Mouse (Mus musculus) megakaryocyte progenitor cell, adult 5-6 weeks (primary cell): ENCODE measurements around the gene Iqsec3. TPM values are rescaled to one million over a fixed set of nuclear protein-coding genes. Genes with fewer than 3 reads are reported as not detected.
A peak's percentile ranks its signal among the peaks of the same experiment; 100 is the strongest.

Source experiments
- ATAC-seq: replicated peaks from 2 replicates; pipeline ENCODE4 v1.8.0; 2016; ENCODE audit warnings: mild to moderate bottlenecking, moderate TSS enrichment, inconsistent platforms; ENCODE audit not compliant: poor library complexity
- total RNA-seq, 2 experiments: library from RNA; stranded (forward) in 1 of 2; stranded (reverse) in 1 of 2; fragments of 157-497, 149-512 nt in 1 of 2; fragments of 200-1000 nt in 1 of 2; gene quantifications; 2 replicates each; pipeline versions ENCODE4 v1.2.3 to v1.2.4; 2015 to 2017

Iqsec3 gene
- total RNA-seq, 2 experiments from 2014 or later = not detected

DNA sequence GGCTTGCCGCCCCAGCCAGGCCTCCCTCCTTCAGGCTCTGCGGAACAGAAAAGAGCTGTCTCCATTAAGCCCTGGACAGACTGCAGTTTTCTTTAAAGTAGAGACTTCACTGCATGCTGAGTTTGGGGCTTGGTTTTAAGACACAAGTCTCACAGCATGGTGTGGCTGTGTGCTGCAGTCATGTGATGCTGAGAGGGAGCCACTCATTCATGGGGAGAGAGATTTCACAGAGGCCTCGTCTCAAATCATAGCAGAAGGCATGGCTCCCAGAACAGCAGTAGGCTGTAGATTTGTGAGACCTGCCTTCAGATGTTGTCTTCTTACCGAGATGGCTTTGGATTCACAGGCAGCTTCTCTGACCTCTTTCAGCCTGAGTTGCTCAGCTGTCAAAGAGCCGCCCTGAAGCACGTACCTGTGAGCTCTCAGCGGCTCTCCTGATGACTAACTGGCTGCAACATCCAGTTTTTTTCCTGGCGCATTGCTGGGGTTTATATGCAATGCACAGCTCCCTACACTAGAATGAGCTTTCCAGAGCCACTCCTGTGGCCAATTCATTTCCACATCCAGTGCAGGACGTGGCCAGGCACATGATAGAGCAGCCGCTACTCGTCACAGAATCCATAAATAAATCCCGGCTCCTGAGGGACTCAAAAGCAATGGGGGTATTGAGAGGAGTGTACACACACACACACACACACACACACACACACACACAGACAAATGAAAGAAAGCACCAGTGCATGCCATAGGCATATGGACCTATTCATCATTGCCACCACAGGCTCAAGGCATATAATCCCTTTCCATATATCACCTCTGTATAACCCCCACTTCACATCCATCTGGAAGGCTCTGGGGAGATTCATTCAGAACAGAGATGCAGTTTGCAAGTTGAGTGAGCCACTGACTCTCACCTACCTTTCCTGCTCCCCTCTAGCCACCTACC lies 18.7 kb downstream of the Iqsec3 start:
- no peak for ATAC-seq

DNA sequence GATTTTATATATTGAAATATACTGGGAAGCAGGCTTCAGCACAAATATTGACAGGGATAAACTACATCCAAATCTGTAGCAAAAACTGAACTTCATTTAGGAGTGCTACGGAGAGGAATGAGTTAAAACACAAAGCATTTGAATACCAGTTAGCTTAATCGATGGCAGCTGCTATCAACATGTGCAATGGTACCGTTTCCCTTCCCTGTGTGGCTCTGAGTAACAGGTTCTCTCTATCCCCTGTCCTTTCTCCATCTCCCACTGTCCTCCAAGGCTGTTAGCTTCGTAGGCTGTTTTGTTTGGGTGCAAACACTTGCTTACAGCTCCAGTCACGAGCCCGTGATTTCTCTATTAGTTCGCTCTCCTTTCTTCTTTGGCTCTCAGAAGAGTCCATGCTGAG lies 19.7 kb downstream of the Iqsec3 start:
- ATAC-seq = no peak

DNA sequence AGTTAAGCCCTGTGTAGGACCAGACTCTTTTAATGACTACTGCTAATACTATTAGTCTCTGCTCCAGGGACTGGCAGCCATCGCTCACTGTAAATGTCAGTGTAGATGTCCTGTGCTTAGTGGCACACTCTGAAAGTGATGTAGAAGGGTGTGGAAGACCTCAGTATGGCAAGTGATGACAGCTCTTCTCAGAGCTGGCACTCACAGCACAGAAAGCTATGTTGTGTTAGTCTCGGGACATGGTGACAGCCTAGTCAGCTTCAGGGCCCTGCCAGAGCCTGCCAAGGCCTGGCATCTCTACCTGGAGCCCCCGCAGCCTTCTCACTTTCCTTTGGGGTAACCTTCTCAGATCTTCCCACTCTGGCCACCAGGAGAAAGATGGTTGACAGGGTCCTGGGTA lies 21.8 kb downstream of the Iqsec3 start:
- no peak for ATAC-seq

DNA sequence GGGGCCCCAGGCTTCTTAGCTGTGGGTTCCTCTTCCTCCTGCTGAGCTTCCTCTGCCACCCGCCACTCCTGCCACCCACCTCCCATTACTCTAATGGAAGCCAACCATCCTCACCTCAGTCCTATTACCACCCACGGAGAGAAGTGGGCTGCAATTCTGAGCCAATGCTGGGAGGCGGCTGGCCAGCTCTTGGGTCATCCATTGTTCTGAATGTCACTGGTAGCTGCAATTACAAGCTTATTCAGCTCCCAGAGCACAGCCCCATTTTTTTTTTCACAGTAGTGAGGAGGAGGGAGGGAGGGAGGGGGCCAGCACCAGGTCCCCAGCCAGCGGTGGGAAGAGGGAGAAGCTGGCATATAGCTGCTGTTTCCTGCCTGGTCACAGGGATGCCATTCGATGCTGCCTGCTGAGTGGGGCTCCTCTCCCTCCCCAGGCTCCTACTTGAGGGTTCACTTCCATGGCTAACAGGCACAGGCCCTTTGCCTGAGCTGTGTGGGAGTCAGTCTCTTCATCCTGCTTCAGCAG lies 32.7 kb downstream of the Iqsec3 start:
- no peak for ATAC-seq

DNA sequence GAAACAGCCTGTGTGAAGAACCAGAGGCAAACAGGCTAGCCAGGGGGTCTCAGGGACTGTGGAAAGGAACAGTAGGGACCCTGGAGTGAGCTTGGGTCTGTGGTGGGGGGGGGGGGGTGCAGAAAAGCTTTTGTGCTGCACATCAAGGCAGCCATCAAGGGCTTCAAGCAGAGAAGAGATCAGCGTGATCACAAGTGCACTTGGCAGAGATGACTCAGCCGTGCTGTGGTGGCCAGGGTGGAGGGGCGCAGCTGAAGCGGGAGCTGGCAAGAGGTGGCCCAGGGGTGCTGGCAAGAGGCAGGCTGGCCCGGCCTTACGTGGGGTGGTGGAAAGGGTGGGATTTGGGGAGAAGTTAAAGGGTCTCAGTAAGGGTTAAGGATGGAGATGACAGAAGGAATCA lies 48.6 kb downstream of the Iqsec3 start:
- ATAC-seq = no peak

DNA sequence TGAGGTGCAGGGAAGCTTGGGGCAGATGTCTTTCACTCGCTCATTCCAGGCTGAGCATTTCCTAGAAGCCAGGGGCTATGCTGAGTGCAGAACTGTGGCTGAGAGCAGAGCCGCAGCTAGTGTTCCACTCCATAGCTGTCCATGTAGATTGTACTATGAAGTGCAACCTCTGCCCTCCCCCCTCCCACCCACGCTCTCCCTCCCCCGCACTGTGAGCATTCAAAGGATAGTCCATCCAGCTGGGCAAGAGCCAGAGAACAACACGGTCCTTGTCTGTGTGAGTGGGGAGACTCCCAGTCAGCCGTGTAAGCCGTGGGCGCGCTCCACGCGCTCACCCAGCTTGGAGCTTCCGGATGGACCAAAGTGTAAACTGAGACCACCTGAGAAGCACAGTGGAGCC lies 49.1 kb downstream of the Iqsec3 start:
- no peak for ATAC-seq

DNA sequence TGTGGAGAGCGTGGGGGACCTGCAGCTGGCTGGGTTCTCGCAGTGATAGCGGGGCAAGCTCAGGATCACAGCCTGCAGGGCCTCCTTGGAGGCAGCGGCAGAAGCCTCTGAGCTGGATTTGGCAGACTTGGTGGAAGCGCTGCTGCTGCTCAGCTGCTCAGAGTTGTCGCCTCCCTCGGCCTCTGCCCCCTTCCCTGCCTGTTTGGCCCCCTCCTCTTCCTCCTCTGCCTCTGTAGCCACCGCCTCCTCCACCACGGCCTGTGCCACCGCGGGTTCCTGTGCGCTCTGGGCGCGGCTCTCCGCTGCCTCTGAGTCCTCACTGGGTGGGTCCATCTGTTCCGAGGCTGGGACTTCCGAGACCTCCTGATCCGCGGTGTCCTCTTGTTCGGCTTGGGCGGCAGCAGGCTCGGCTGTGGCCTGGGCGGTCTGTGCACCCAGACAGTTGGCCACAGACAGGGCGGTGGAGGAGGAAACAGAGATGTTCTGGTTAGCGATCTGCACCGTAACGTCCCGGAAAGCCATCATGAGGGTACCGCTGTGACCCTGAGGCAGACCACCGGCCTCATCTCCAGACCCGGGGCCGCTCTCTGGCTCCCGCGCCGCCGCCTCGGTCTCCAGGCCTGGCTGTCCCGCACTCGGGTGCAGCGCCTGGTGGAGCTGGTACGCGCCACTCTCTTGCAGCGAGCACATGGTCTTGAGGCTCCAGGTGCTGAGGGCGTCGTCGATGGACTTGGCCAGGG lies 60.8 kb downstream of the Iqsec3 start:
- no peak for ATAC-seq

DNA sequence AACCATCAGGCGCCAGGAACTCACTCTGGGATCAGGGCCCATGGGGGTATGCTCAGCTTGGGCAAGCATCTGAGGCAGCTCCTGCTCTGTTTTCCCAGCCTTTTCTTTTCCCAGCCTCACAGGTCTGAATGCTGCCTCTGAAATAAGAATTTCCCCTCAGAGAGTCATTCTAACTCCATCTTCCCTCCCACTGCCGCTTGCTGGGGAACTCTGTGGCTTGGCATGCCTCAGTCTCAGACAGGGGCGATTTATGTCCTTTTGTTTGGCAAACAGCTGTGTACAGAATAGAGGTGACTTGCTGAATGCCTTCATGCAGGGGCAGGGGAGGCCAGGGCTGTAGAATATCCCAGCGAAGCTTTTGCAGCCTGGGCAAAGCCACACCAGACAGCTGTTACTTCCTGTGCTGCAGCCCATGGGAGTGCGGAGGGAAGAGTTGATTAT lies 65.9 kb downstream of the Iqsec3 start:
- no peak for ATAC-seq

DNA sequence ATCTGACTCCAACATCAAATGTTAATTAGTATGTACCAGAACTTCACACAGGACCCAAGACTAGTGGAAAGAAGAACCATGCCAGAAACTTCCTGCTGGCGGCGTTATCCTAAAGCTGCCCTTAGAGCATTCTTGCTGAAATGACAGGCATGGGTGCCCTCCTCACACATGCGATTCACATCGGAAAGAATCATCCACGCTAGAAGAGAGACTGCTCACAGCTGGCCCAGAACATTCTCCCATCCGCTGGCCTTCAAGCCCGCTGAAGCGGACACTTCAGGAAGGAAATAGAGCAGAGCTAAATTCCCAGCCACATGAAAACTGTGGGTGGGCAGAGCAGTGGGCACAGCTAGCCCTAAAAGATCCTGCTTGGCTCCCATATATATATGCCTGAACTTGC lies 68.2 kb downstream of the Iqsec3 start:
- ATAC-seq = no peak

DNA sequence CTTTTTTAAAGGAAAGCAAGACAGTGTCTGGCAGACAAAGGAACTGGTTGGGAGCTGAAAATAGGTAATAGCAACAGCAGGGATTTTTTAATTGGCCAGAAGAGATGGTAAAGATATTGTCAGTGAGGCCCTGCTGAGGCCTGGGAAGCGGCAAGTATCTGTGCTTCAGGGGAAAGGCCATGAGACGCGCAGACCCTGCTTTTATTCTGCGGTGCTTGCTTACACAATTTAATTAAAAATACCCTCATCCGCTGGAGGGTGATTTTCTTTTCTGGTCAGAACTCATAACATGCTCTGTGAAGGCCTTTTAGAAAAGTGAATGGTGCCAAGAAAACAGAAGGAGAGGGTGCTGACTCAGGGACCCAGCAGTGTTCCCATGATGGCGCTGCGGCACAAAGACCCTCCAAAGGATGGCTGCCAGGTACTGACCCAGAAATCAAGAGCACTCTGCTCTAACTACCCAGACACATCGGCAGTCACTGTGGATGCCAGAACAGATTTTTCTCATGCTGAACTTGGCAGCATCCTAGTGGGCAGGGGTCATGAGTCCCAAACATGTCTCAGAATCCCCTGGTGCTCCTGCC lies 70.7 kb downstream of the Iqsec3 start:
- ATAC-seq = no peak

DNA sequence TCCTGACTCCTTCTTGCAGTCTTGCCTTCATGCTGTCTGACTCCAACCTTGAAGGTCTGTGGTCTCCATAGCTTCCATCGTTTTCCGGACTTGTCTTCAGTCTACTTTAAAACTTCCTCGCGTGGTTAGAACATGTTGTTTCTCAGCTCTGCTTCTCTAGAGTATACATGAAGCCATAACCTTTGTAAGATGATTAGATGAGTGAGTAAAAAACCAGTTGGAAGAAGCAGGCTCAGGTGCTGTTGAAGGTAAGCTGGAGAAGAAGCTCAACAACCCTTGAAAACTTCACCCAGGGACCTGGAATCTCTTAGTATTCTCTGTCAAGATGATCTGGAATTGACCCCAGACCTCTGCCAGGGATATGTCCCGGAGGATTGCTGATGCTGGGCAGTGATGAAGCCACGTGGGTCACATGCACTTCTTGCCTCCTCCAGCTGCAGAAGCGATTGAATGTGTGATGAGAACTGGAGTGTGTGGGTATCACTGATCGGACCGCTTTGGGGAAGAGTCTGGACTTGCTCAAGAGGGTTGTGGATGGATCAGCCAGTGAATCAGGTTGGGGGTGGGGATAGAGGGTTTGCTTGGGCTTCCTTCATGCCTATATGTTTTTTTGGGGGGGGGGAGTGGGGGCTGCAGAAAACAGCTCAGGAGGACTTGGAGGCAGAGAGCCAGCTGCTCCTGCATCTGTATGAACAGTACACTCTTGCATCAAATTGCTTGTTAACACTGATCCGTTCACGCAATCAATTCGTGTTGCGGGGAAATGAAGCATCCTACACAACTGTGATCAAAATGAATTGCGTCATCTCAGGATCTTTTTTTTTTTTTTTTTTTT lies 71.4 kb downstream of the Iqsec3 start:
- no peak for ATAC-seq

DNA sequence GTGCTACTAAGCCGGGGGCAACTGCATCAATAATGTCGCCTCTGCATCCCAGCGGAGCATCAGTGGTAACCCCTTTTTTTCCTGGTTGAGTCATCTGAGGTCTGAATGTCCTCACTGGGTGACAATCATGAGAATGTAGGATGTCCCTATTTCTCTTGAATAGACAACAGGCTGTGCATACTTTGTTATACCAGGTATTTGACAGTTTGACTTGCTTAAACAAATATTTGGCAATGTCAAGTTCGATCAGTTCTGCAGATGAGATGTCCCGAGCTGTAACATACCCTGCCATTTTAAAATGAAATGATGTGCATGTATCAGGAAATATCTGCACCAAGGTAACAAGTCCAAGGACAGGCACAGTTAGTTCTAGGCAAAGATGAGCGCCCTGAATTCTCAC lies 72.3 kb downstream of the Iqsec3 start:
- no peak for ATAC-seq

DNA sequence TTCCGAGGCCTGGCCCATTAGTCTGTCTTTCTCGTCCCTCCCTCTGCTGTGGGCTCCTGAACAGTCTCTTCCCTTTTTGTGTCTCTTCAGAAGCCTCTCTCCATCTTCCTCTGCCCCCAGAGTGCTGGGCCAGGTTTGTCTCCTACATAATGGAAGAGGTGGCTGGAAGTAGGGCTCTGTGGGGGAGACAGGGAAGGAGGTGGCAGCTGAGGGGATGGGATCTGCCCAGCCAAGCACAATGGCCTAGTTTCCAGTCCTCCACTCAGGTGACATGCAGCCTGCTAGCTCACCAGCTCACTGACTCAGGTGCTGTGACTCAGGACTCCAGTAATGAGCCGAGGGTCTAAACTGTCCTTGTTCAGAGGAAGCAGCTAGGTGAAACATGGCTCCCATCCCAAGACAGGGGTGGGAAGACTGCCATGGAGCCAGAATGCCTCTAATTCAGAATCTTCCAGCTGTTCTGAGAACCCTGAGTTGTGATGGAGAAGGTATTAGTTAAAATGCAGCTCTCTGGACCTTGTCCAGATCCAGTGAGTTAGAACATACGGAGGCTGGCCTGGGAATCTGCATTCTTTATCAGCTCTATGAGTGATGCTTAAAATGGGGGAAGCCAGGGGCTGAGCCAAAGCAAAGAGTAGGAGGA lies 80.7 kb downstream of the Iqsec3 start:
- ATAC-seq = no peak

DNA sequence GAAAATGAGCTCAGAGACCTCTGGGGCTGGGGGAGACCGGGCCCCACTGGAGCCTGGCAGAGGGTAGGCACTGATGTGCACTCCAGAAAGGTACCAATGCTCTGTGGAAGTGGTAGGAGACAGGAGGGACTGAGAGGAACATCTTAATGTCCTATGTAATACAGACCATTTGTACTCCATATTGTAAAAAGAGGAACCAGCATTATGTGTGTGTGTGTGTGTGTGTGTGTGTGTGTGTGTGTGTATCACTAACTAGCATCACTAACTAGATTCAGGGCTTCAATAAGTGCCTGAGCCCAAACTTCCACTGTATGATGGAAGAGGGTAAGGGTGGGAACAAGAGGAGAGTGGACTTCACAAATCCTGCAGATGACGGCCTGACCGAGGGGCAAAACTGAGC lies 88.1 kb downstream of the Iqsec3 start:
- peak; percentile 58 for ATAC-seq

DNA sequence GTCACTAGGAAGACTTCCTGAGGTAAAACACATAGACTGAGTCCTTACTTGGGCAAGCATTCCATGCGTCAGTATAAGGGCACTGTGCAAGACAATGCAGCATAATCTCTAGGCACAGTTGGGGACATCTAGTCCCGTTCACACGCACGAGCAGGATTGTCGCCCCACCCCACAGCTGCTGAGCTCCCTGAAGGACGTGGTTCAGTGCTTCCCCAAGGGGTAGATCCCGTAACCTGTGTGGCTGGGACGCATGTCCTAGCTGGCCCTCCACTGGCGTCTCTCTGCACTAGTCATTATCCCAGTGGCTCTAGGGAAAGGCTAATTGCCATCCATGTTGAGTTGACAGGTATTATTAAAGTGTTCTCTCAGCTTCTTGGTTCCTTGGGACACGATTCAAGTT lies 91.4 kb downstream of the Iqsec3 start:
- no peak for ATAC-seq

DNA sequence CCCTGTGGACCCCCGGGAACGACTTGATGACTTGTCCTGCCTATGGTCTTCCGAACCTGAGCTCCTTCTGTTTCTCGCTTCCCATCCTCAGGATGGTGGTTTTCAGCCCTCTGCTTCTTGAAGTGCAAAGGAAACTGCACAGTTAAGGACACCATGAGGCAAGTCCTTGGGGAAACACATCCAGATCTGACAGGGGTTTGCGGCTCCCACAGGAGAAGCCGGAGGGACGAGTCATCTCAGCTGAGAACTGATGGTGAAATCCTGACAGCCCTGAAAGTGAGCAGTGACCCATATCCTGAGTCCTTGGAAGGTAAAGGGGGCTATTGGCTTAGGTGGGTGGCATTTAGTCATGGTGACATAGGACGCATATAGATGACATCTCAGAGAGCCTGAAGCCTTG lies 92.9 kb downstream of the Iqsec3 start:
- ATAC-seq = no peak

DNA sequence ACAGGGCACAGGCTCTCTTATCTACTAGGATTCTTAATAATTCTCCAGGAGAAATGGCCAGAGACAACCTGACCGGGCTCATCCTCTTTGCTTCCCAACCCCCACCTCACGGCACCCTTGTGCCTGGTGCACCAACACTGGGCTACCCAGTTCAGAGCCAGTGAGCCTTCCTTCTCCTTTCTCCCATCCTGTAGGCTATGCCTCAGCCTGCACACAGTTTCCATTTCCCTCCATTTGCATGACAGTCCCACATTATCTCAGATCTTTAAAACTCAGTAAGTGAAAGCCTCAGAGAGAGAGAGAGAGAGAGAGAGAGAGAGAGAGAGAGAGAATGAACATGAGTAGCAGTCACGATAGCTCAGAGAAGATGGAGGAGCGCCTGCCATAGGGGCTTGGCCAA lies 95.2 kb downstream of the Iqsec3 start:
- no peak for ATAC-seq

DNA sequence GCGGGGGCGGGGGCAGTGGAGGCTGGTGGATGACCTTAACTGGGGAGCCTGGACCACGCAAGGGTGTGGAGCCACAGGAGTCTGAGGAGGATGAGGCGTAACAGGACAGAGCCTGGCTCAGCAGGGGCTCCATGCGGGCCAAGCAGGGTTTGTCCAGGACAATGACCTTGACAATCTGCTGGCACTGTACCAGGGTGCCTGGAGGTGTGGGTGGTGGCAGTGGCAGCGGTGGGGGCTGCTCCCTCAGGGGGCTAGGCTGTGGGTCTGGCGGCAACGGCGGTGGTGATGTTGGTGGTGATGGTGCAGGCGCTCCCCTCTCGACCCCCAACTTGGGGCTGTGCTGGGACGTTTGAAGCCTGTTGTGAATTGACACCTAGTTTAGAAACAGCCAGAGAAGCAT lies 97.3 kb downstream of the Iqsec3 start:
- ATAC-seq = no peak

DNA sequence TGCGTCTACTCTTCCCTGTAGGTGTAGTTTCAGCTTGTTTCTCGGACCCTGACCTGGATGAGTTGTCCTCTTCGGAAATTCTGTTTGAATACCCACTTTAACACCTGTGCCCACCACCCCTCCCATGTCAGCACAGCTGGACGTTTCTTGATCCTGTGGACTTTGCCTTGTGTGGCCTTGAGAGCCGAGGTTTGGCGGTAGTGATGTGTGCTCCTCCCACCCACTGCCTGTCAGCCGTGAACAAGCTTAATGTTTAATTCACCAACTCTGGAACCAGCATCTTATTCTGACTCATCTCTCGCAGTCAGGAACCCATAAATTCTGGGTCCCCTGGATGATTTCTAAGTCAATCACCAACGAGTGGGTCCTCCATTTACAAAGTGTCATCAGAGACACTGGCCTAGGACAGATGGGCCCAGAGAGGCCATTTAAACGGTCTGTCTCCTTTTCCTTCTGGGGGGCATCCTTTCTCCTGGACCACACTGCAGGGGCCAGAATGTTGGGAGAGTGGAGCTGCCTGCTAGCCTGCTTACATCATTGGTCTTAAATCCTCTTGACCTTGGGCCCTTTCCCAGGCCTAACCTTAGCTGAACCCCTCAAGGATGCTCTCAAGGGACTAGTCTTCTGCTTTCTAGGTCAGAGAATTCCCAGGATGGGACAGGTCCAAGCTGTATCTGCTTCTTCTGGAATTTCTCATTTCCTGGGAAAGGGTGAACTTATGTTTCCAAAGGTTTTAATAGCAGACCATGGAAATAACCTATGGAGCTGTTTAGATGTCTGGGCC lies 102.1 kb downstream of the Iqsec3 start:
- ATAC-seq = no peak
